Mouse (Mus musculus) C2C12 (cell line): ENCODE measurements around the gene Snhg11. TPM values are rescaled to one million over a fixed set of nuclear protein-coding genes. Genes with fewer than 3 reads are reported as not detected.

Source experiments
- H3K27me3 ChIP-seq: one replicate; pipeline ENCODE4 v1.6.1; 2011; ENCODE audit not compliant: control insufficient read depth, insufficient read depth, insufficient read length
- H3K36me3 ChIP-seq: one replicate; pipeline ENCODE4 v1.6.1; 2011; ENCODE audit not compliant: control insufficient read depth, insufficient read depth
- H3K4me3 ChIP-seq: one replicate; pipeline ENCODE4 v1.5.1; 2011; ENCODE audit warnings: mild to moderate bottlenecking, control low read depth; ENCODE audit not compliant: poor library complexity, insufficient read depth, severe bottlenecking
- H3K79me2 ChIP-seq: one replicate; pipeline ENCODE4 v1.6.1; 2011; ENCODE audit not compliant: control insufficient read depth, insufficient read depth
- H3K79me3 ChIP-seq: one replicate; pipeline ENCODE4 v1.6.1; 2011; ENCODE audit warnings: low read depth, control low read depth
- H3ac ChIP-seq: one replicate; pipeline ENCODE3; 2011; ENCODE audit warnings: low read depth; ENCODE audit not compliant: control insufficient read depth, insufficient read length
- CEBPB ChIP-seq: IDR thresholded peaks from one replicate; pipeline ENCODE4 v1.6.1; 2011; ENCODE audit warnings: low read depth, mild to moderate bottlenecking, control low read depth, moderate library complexity
- CTCF ChIP-seq: IDR thresholded peaks from one replicate; pipeline ENCODE4 v1.5.1; 2011; ENCODE audit not compliant: control insufficient read depth, insufficient read depth, insufficient read length
- FOSL1 ChIP-seq: IDR thresholded peaks from one replicate; pipeline ENCODE4 v1.8.0; 2011; ENCODE audit warnings: mild to moderate bottlenecking, low read length; ENCODE audit not compliant: poor library complexity, insufficient read depth, severe bottlenecking
- MAX ChIP-seq: IDR thresholded peaks from one replicate; pipeline ENCODE4 v1.6.1; 2011; ENCODE audit warnings: mild to moderate bottlenecking, control low read depth
- MYOD1 ChIP-seq: IDR thresholded peaks from one replicate; pipeline ENCODE4 v1.6.1; 2011; ENCODE audit warnings: low read depth; ENCODE audit not compliant: control insufficient read depth, insufficient read length
- MYOG ChIP-seq: IDR thresholded peaks from one replicate; pipeline ENCODE4 v1.6.1; 2011; ENCODE audit not compliant: control insufficient read depth, insufficient read length; ENCODE audit errors: extremely low read depth
- USF1 ChIP-seq: IDR thresholded peaks from one replicate; pipeline ENCODE4 v1.6.1; 2011; ENCODE audit warnings: low read depth, mild to moderate bottlenecking, control low read depth, moderate library complexity
- long read RNA-seq, 2 experiments: library from polyadenylated mRNA; unstranded; transcript quantifications; one replicate each; pipeline ENCODE4 v2.0.0; 2019 to 2020
- polyA plus RNA-seq: library from polyadenylated mRNA; unstranded; fragments of >200 nt; fragmentation: generic; extraction: Trizol; gene quantifications from one replicate; pipeline ENCODE4 v1.2.1, GENCODE M21; 2012; ENCODE audit warnings: missing spikeins

The Snhg11 gene
- not detected for polyA plus RNA-seq
- long read RNA-seq, experiment 1, partial matches to known transcripts, result 0 of 1 reads
- long read RNA-seq, experiment 1, other reads (novel, unspliced or antisense), result 1 of 1 reads
- long read RNA-seq, experiment 2, result 0 reads

DNA sequence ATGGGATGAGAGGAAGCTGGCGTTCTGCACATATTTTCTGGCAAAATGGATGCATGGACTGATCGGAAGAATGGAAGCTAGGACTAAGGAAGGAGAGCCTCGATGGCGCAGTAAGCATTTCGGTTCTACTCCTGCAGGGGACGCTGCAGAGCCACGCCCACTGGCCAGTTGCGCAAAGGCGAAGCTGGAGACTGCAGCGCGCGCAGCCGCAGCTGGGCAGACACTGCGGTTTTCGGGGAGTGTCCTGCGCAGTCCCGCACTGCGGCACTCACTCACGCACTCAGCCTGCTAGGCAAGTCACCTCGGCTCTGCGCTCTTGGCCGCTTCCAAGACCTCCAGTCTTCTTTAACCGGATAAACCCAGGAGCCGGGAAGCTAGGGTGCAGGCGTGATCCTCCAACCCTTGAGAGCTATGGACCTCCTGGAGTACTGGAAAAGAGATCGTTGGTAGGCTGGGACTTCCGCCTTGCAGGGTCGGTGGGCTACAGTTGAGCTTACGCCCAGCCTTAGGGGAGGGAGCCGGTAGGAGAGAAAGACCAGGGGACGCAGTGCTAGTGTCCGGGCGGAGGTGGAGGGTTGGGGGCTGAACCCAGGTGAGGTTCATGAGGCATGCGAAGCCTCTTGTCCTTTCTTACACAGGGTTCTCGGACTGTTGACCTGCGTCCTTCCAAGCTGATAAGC lies at the start of gene Snhg11:
TSS of gene Snhg11 (plus strand) at position 196 of the 680 bp plus-strand sequence.
- Histone ChIP-seq H3K79me2 (no peaks in the 10 kb centered on the region), H3K79me3 (no peaks in the 10 kb centered on the region), H3K27me3 (peaks cover 50% of the 10 kb centered on the region), H3K4me3 (no peak within 1 kb of the TSS), H3K36me3 (no peaks in the 10 kb centered on the region), H3ac (no peak within 1 kb of the TSS)
- TF ChIP-seq FOSL1 (no peak), USF1 (no peak), CEBPB (no peak), MAX (no peak), MYOD1 (no peak), MYOG (no peak), CTCF (no peak)

DNA sequence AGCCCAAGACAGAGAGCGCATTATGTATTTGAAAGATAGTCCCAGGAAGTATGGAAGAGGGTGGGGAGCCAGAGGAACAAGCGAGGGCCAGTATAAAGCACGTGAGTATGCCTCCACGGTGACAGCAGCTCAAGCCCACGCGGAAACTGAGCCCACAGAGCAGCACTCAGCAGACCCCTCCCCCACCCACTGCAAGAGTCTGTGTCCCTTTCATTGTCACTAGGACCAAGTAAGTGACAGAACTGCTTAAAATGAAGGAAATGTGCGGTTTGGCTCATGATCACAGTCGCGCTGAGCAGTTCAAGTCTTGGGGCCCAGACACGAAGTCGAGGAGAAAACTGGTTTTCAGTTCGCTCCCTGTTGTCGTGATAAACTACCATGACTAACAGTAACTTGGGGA lies 41.1 kb upstream of the Snhg11 start:
- Histone ChIP-seq H3K79me2 (no peaks in the 10 kb centered on the region), H3K27me3 (peaks cover 68% of the 10 kb centered on the region), H3K36me3 (no peaks in the 10 kb centered on the region), H3K79me3 (no peaks in the 10 kb centered on the region), H3ac (no peak overlapping the region), H3K4me3 (no peak overlapping the region)
- no peak for TF ChIP-seq CEBPB
- no peak for TF ChIP-seq FOSL1
- TF ChIP-seq MAX, result no peak
- no peak for TF ChIP-seq MYOD1

DNA sequence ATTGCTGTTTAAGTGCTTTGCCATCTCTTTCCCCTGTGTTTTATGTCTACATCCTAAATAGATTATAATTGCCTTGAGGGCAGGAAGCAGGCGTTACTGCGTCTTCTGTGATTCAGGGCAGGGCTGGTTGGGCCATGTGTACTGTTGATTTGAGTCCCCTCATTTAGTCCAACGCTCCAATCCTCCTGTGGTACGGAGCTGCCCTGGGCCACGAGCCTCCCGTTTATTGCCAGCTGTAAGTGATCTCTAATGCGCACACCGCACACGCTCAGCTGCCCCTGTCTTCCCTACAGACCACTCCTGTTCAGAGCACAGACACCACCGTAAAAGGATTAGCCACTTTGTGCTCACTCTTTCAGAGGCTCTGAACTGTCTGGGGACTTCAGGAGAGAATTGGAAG lies 37.7 kb upstream of the Snhg11 start:
- Histone ChIP-seq H3K79me2 (no peaks in the 10 kb centered on the region), H3K79me3 (no peaks in the 10 kb centered on the region), H3K4me3 (no peak overlapping the region), H3K27me3 (peaks cover 60% of the 10 kb centered on the region), H3ac (no peak overlapping the region), H3K36me3 (no peaks in the 10 kb centered on the region)
- TF ChIP-seq CEBPB (no peak), MYOG (no peak), CTCF (no peak), FOSL1 (no peak), MAX (no peak), USF1 (no peak), MYOD1 (no peak)

DNA sequence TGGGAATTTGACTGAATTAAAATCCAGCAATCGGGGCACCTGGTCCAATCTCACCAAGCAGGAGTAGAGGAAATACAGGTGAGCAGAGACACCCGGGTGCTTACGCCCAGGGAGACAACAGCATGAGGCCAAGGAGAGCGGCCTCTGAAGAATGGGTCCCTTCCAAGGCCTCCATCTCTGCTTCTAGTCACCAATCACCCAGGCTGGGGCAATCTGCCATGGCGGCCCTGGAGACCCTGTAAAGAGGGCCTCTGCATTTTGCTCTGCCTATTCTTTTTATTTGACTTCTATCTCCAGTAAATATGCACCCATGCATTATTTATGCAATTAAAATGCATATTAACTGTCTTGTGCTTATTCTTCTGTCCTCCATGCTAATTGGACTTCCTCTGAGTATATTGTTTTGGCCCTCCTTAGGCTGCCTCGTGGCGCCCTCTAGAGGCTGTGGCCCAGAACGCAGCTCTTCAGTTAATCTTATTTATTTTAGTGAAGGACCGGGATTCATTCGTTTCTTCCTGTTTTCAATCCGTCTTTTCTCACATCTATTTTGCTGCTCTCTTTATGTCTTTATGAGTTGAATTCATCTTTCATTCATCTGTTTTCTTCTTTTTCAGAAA lies 35.4 kb upstream of the Snhg11 start:
- Histone ChIP-seq H3K4me3 (no peak overlapping the region), H3K27me3 (peaks cover 50% of the 10 kb centered on the region), H3K79me3 (no peaks in the 10 kb centered on the region), H3ac (no peak overlapping the region), H3K79me2 (no peaks in the 10 kb centered on the region), H3K36me3 (no peaks in the 10 kb centered on the region)
- peak; percentile 13 for TF ChIP-seq CTCF
- no peak for TF ChIP-seq MYOD1

DNA sequence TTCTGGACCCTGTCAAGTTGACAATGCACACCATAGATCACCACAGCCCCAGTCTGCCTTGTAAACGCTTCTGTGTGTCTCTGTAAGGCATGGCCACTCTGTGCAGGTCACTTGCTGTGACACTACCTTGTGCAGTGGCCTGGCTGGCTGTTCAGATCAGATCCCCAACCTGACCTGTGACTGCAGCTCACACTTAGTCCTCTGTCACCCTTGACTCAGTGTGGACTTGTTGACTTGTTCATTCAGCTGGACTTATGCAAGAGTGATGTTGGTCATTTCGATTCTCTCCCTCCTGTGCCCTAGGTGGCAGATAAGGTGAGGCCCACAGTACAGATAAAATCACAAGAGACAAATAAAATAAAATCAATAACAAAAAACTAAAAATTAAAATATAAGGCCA lies 34.1 kb upstream of the Snhg11 start:
- H3K27me3 ChIP-seq, result peaks cover 37% of the 10 kb centered on the region
- no peak overlapping the region for H3ac ChIP-seq
- H3K79me3 ChIP-seq, result no peaks in the 10 kb centered on the region
- H3K36me3 ChIP-seq, result no peaks in the 10 kb centered on the region
- TF ChIP-seq MYOG (no peak), CTCF (no peak), MYOD1 (no peak), USF1 (no peak), CEBPB (no peak), FOSL1 (no peak), MAX (no peak)
- H3K79me2 ChIP-seq, result no peaks in the 10 kb centered on the region
- H3K4me3 ChIP-seq, result no peak overlapping the region
